Mouse (Mus musculus) heart, postnatal 0 days (tissue): ENCODE results near the gene Gpam.

Source experiments
- CTCF ChIP-seq: IDR thresholded peaks from 2 replicates; pipeline ENCODE4 v1.5.1; 2016; ENCODE audit warnings: antibody characterized with exemption, control low read depth, low read depth
- EP300 ChIP-seq: IDR thresholded peaks from 2 replicates; pipeline ENCODE4 v1.6.1; 2016; ENCODE audit warnings: antibody characterized with exemption, low read depth

GRCm38 (mm10) chr19:55061951-55062350 lies 65.1 kb downstream of the Gpam start:
- TF ChIP-seq CTCF (peak; percentile 76), EP300 (no peak)
